Mouse (Mus musculus) liver, embryonic 14.5 days (tissue): ENCODE data around the gene Ass1. TPM values are rescaled to one million over a fixed set of nuclear protein-coding genes. Genes with fewer than 3 reads are reported as not detected.
A peak's percentile ranks its signal among the peaks of the same experiment; 100 is the strongest.

ENCODE experiments used
- ATAC-seq: fragments of 200-750 bp; cut with Nextera tagmentation; 2 replicates; pipeline ENCODE4 v1.8.0; 2017; ENCODE audit warnings: moderate number of reproducible peaks, mild to moderate bottlenecking, moderate library complexity; ENCODE audit not compliant: insufficient read depth
- DNase-seq, 3 experiments: peaks; one replicate each; pipeline ENCODE4 v3.0.0-alpha.2; 2012 to 2013; ENCODE audit warnings: low read depth in 3 of 3, low spot score in 3 of 3
- H3K27ac ChIP-seq: fragments of 300-500 bp; sonication (generic); 2 replicates; pipeline ENCODE4 v1.5.1; 2014; ENCODE audit warnings: moderate library complexity, mild to moderate bottlenecking, control low read depth, inconsistent platforms
- H3K27me3 ChIP-seq: fragments of 300-500 bp; sonication (generic); 2 replicates; pipeline ENCODE4 v1.6.1; 2014; ENCODE audit warnings: mild to moderate bottlenecking, low read length, moderate library complexity; ENCODE audit not compliant: control insufficient read depth, insufficient read depth
- H3K36me3 ChIP-seq: fragments of 300-500 bp; sonication (generic); replicated peaks from 2 replicates; pipeline ENCODE4 v1.6.1; 2014; ENCODE audit warnings: low read depth; ENCODE audit not compliant: control insufficient read depth, insufficient read depth
- H3K4me1 ChIP-seq, 2 experiments: fragments of 200-500 bp in 1 of 2; fragments of 300-500 bp in 1 of 2; sonication (generic) in 1 of 2; replicated peaks; 2 replicates each; pipeline ENCODE4 v1.6.1; 2012 to 2014; ENCODE audit warnings: antibody characterized with exemption in 1 of 2, inconsistent platforms in 1 of 2, low read length in 1 of 2; ENCODE audit not compliant: control insufficient read depth in 2 of 2, insufficient read depth in 2 of 2
- H3K4me2 ChIP-seq: fragments of 300-500 bp; sonication (generic); 2 replicates; pipeline ENCODE4 v1.6.1; 2014; ENCODE audit warnings: low read depth, mild to moderate bottlenecking, control low read depth, moderate library complexity
- H3K4me3 ChIP-seq, 2 experiments: fragments of 200-500 bp in 1 of 2; fragments of 300-500 bp in 1 of 2; sonication (generic) in 1 of 2; 2 replicates each; pipeline ENCODE4 v1.5.1; 2012 to 2014; ENCODE audit warnings: low read depth in 2 of 2, low read length in 2 of 2, mild to moderate bottlenecking in 2 of 2, control low read depth in 1 of 2, inconsistent platforms in 1 of 2, moderate library complexity in 1 of 2; ENCODE audit not compliant: insufficient read depth in 1 of 2
- H3K9ac ChIP-seq: fragments of 300-500 bp; sonication (generic); replicated peaks from 2 replicates; pipeline ENCODE4 v1.6.1; 2014; ENCODE audit warnings: mild to moderate bottlenecking, control low read depth, moderate library complexity
- H3K9me3 ChIP-seq: fragments of 300-500 bp; sonication (generic); 2 replicates; pipeline ENCODE4 v1.6.1; 2016; ENCODE audit warnings: low read length, mixed read lengths; ENCODE audit not compliant: control insufficient read depth
- CTCF ChIP-seq: IDR thresholded peaks from 2 replicates; pipeline ENCODE4 v1.5.1; 2016; ENCODE audit warnings: antibody characterized with exemption, low read depth, control low read depth
- EP300 ChIP-seq: IDR thresholded peaks from 2 replicates; pipeline ENCODE4 v1.6.1; 2016; ENCODE audit warnings: antibody characterized with exemption, low read depth
- WGBS: fragments of 180-500 bp; shearing (Covaris S2); extraction: QIAGEN DNeasy Blood & Tissue Kit; methylation state at CpG from one replicate; pipeline ENCODE4 v1.1.7; 2014; ENCODE audit not compliant: insufficient replicate concordance; 5-methylcytosine and 5-hydroxymethylcytosine counted together
- polyA plus RNA-seq, 2 experiments: library from polyadenylated mRNA; depleted of rRNA in 1 of 2; stranded (reverse) in 1 of 2; unstranded in 1 of 2; fragments of >200 nt; fragmentation: Nextera tagmentation in 1 of 2; extraction: Ambion mirVana in 1 of 2; gene quantifications; 2 replicates each; pipeline versions ENCODE4 v1.2.1 to v1.2.3; 2012 to 2014

Gene Ass1
- polyA plus RNA-seq, 2 experiments, result 64.7 to 86.7 TPM

GRCm38 (mm10) chr2:31455418-31455817, 14.6 kb upstream of the Ass1 start:
- H3K27ac ChIP-seq, result no peak overlapping the region
- no peaks in the 10 kb centered on the region for H3K36me3 ChIP-seq
- peaks cover 7% of the 10 kb centered on the region for H3K27me3 ChIP-seq
- H3K9ac ChIP-seq, result no peak overlapping the region
- no peak for TF ChIP-seq CTCF
- TF ChIP-seq EP300, result no peak
- ATAC-seq (no peak), DNase-seq (no peak)
- H3K4me3 ChIP-seq, result no peak overlapping the region
- peaks cover 0 to 2% of the 10 kb centered on the region in 2 experiments; a peak in 1 of 4 replicates for H3K4me1 ChIP-seq
- no peak overlapping the region for H3K4me2 ChIP-seq
- 72% methylated on average over 7 of the region's 7 CpGs for WGBS
- no peaks in the 10 kb centered on the region for H3K9me3 ChIP-seq

GRCm38 (mm10) chr2:31458460-31458859, 11.5 kb upstream of the Ass1 start:
- 43% methylated on average over 5 of the region's 5 CpGs for WGBS
- no peak overlapping the region for H3K4me3 ChIP-seq
- peaks cover 14% of the 10 kb centered on the region for H3K27me3 ChIP-seq
- H3K36me3 ChIP-seq, result no peaks in the 10 kb centered on the region
- peaks cover 0 to 6% of the 10 kb centered on the region in 2 experiments; a peak in 2 of 4 replicates for H3K4me1 ChIP-seq
- no peak overlapping the region for H3K4me2 ChIP-seq
- H3K27ac ChIP-seq, result no peak overlapping the region
- H3K9ac ChIP-seq, result no peak overlapping the region
- H3K9me3 ChIP-seq, result no peaks in the 10 kb centered on the region
- TF ChIP-seq EP300, result no peak
- no peak for TF ChIP-seq CTCF
- no peak for DNase-seq
- no peak for ATAC-seq

- no peak for TF ChIP-seq CTCF
- TF ChIP-seq EP300, result no peak
- H3K4me3 ChIP-seq, result peak overlapping the region in 1 of 2 experiments; percentile 47; a peak in 3 of 4 replicates
- H3K27ac ChIP-seq, result no peak overlapping the region
- H3K36me3 ChIP-seq, result no peaks in the 10 kb centered on the region
- H3K9me3 ChIP-seq, result no peaks in the 10 kb centered on the region
- peaks cover 14% of the 10 kb centered on the region for H3K27me3 ChIP-seq
- ATAC-seq, result peak; percentile 46
- peaks cover 0 to 8% of the 10 kb centered on the region in 2 experiments; a peak in 2 of 4 replicates for H3K4me1 ChIP-seq
- peak overlapping the region; percentile 54 for H3K4me2 ChIP-seq
- no peak for DNase-seq
- H3K9ac ChIP-seq, result no peak overlapping the region
- WGBS, result 19% methylated on average over 16 of the region's 16 CpGs
Observed at GRCm38 (mm10) chr2:31458989-31459936, 10.7 kb upstream of the Ass1 start.

GRCm38 (mm10) chr2:31460025-31460571, 9.9 kb upstream of the Ass1 start:
- peak overlapping the region; percentile 54 for H3K4me2 ChIP-seq
- H3K36me3 ChIP-seq, result no peaks in the 10 kb centered on the region
- DNase-seq (no peak), ATAC-seq (peak; percentile 54)
- H3K27ac ChIP-seq, result no peak overlapping the region
- H3K27me3 ChIP-seq, result peaks cover 14% of the 10 kb centered on the region
- WGBS, result 1% methylated on average over 48 of the region's 48 CpGs
- peaks cover 0 to 12% of the 10 kb centered on the region in 2 experiments; a peak in 2 of 4 replicates for H3K4me1 ChIP-seq
- peak overlapping the region; percentile 40 to 47 for H3K4me3 ChIP-seq
- H3K9me3 ChIP-seq, result no peaks in the 10 kb centered on the region
- H3K9ac ChIP-seq, result peak overlapping the region; percentile 34; the same call in 1 of the 2 replicates
- TF ChIP-seq CTCF (peak; percentile 42), EP300 (peak; percentile 39; the same call in 1 of the 2 replicates)

GRCm38 (mm10) chr2:31460920-31461319, 9.1 kb upstream of the Ass1 start:
- H3K4me3 ChIP-seq, result no peak overlapping the region
- no peak overlapping the region for H3K9ac ChIP-seq
- ATAC-seq, result no peak

More at GRCm38 (mm10) chr2:31460920-31461319, 9.1 kb upstream of the Ass1 start:
- Histone ChIP-seq H3K9me3 (no peaks in the 10 kb centered on the region), H3K27ac (no peak overlapping the region), H3K4me1 (peaks cover 0 to 13% of the 10 kb centered on the region in 2 experiments; a peak in 2 of 4 replicates), H3K27me3 (peaks cover 14% of the 10 kb centered on the region), H3K4me2 (no peak overlapping the region), H3K36me3 (no peaks in the 10 kb centered on the region)
- DNase-seq, result no peak
- 68% methylated on average over 7 of the region's 7 CpGs for WGBS
- TF ChIP-seq EP300, result no peak
- TF ChIP-seq CTCF, result no peak
